Mouse (Mus musculus) mouse trophoblast stem cell (cell line): ENCODE data around the gene Sdc1.

Source experiments
- in situ Hi-C, 2 experiments: fragments of 300-500 bp; cut with MseI, MboI; formaldehyde crosslinking; loops; 2 replicates in 1 of 2; 3 replicates in 1 of 2; pipeline ENCODE4 v1.15.1; 2025

Gene Sdc1

DNA sequence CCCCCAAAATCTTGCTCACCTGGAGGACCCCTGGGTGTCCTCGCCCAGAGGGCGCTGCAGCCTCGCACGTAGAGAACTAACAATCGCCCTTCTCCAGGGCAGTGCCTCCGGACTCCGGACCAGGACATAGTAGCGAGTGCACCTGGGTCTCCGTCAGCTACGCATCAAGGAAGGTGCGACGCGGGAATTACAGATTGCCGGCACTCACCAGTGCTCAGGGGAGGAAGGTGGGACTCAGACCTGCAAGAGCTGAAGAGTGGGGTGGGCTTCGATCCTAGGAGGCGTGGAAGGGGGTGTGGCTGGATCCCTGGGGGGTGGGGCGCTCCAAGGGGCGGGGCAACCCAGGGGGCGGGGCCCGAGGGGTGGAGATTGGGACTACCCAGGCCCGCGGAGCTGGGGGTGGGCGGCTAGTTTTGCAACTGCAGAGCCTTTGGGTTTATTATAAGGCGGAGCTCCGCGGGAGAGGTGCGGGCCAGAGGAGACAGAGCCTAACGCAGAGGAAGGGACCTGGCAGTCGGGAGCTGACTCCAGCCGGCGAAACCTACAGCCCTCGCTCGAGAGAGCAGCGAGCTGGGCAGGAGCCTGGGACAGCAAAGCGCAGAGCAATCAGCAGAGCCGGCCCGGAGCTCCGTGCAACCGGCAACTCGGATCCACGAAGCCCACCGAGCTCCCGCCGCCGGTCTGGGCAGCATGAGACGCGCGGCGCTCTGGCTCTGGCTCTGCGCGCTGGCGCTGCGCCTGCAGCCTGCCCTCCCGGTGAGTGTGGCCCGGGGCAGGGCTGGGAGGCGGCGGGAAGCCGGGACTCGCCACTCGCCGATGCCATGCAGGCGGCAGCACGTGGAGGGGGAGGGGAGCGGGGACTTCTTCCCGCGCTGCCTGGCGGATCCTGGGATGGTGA, at the start of gene Sdc1:
Sdc1 (plus strand) TSS at position 378 of the 898 bp plus-strand sequence.
- in situ Hi-C loops, result no loop called here

DNA sequence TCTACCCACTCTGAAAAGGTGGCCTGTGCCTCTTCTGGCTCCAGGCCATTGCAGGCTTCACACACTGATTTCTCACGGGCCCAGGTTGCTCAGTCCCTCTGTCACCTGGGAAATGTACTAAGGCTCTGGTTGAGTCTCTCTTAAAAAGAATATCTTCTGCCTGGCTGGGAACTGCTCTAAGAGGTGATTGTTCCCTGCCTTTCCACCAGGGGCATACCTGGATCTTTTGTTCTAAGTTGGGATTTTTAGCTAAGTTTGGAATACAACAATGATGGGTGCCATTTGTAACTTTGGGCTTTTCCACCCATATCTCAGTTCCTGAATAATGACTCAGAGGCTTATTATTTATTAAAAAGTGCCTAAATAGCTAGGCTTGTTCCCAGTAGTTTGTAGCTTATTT, 44.2 kb upstream of the Sdc1 start:
- in situ Hi-C loops, result no loop called here

DNA sequence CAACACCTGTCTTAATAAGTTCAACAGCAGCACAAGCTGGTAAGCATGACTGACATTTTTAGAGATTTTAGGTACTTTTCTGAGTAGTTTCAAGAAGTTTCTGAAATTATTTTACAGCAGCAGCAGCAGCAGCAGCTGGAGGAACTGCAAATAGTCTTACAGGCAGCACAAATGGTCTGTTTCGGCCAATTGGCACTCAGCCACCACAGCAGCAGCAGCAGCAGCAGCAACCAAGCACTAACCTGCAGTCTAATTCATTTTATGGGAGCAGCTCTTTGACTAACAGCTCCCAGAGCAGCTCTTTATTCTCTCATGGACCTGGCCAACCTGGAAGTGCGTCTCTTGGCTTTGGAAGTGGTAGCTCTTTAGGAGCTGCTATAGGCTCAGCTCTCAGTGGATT, 42.4 kb upstream of the Sdc1 start:
- in situ Hi-C loops, result no loop called here

DNA sequence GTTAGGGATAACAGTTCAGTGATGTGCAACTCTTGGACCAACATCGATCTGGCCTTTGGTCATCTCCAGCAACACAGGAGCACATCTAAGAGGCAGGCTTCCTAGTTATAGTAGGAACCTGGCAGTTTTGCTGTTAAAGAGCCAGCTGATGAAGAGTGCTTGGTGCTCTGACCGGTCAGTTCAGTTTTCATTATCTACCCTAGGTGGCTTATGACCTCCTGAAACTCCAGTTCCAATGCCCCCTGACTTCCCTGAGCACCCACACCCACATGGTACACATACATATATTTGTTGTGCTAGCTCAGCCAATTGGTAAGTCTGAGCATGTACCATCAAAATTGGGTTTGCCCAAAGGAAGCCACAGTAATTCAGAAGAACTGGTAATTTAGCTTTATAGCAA, 17.5 kb upstream of the Sdc1 start:
- in situ Hi-C loops, result no loop called here

DNA sequence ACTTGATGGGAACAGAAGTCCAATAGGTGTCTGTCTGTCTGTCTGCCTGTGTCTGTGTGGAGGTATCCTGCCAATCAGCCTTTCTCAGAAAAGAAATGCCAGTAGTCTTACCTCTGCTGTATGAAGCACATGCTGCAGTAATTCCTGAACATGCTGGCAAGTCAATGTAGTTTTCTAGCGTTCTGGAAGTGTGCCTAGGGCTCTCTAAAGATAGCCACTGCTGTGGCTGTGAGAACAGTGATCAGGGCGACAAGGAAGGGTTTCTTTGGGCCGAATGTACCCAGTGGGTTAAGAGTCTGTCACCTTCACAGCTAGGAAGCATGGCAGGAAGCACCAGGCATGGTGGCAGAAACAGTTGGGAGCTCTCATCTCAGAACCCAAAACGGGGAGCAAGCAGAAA, 17.0 kb upstream of the Sdc1 start:
- in situ Hi-C loops, result no loop called here

DNA sequence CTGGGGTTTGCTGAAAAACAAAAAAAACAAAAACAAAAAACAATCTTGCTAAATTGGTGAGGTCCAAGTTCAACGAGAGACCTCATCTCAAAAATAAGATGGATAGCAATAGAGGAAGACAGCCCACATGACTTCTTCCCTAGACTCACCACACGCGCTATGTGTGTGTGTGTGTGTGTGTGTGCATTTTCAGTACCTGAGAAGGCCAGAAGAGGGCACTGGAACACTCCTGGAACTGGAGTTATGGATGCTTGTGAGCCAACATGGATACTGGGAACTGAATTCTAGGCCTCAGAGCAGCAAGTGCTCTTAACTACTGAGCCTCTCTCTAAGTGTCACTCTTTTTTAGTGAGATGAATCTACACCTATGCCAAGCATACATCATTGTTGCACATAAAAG, 13.1 kb upstream of the Sdc1 start:
- in situ Hi-C loops, result no loop called here

DNA sequence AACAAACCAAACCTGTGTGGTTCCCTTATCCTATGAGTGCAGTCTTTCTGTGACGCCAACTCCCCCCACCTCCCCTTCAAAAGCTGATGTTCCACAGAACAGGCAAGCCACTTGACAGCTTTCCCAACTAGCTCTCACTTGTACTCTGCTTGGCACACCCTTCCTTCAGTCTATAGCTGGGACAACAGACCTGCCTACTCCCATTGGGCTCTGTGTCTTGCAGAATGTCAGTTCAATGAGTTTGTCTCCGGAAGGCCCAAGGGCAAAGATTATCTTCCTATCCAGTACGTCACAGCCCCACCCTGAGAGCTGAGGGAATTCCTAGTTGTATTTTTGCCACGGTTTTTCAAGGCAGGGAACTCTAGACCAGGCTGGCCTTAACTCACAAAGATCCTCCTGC, 12.0 kb upstream of the Sdc1 start:
- in situ Hi-C loops, result no loop called here

DNA sequence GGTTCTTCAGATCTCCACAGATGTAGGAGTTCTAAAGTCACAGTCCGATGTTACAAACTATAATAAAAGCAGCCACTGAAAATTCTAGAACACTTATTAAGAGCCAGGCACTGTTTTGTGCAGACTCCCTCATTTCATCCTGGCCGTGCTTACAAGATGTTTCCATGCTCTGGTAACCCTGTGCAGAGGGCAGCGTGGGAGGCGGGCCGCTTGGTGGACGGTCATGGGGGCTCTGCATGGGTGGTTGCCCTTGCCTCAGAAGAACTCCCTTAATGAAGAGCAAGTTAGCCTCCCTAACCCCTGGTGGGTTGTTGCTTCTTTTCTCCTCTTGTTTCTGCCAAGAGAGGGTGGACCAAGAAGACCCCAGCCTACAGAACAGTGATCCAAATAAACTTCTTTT, 11.3 kb upstream of the Sdc1 start:
- in situ Hi-C loops, result loop anchor here in 1 of 2 experiments (10.0 kb wide), 2 partner anchors 125 to 245 kb away; no protein-coding TSS in a partner anchor

DNA sequence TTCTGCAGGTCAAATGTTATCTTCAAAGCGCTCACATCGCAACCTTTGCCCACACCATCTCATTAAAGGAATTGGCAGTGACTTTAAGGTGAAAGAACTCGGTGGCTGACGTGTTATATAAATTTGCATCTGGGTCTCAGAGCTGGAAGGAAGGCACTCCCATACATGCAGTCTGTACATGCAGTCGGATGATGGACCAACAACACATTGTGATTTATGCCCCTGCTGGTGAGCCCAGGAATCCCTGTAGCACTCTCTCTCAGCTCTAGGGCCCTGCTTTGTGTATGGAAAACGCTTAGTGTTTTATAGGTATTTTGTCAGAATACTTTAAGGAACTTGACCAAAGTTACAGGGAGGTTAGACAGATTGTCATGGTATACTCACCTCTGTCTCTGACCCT, 10.6 kb upstream of the Sdc1 start:
- in situ Hi-C loops, result loop anchor here in 1 of 2 experiments (10.0 kb wide), 2 partner anchors 124 to 244 kb away; no protein-coding TSS in a partner anchor

DNA sequence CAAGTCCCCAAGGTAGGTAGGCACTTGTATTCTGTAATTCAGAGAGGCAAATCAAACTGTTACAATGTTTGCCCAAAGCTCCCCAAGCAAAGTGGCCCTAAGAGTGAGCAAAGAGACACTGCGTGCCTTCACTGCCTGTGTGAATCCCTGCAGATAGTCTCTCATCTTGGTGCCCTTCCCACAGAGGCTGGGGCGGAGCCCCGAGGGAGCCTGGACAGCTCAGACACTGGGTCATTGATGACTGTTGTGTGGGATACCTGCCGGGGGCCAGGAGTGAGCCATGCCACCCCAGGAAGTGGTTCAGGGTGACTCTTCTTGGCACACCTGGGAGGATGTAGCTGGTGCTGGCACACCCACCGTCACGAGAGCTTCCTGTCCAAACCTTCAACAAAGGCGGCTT, 10.1 kb upstream of the Sdc1 start:
- in situ Hi-C loops, result loop anchor here in 1 of 2 experiments (10.0 kb wide), 2 partner anchors 124 to 244 kb away; no protein-coding TSS in a partner anchor

DNA sequence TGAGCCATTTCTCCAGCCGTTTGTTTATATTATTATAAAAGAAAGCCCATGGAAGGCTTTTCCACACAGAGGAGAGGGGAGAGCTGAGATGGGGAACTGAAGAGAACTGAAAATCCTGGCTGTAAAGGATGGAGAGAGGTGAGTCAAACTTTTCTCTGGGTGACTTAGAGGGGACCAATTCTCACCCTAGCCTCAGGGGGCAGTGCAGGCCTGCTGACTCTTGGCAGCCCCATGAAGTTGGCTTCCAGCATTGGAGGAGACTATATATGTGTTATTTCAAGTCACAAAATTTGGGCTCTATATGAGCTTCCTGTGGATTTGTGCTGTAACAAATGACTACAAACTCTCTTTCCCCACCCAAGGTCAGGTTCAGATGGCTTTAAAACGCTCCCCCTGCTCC, 8.5 kb upstream of the Sdc1 start:
- in situ Hi-C loops, result loop anchor here in 1 of 2 experiments (10.0 kb wide), 2 partner anchors 122 to 242 kb away; no protein-coding TSS in a partner anchor

DNA sequence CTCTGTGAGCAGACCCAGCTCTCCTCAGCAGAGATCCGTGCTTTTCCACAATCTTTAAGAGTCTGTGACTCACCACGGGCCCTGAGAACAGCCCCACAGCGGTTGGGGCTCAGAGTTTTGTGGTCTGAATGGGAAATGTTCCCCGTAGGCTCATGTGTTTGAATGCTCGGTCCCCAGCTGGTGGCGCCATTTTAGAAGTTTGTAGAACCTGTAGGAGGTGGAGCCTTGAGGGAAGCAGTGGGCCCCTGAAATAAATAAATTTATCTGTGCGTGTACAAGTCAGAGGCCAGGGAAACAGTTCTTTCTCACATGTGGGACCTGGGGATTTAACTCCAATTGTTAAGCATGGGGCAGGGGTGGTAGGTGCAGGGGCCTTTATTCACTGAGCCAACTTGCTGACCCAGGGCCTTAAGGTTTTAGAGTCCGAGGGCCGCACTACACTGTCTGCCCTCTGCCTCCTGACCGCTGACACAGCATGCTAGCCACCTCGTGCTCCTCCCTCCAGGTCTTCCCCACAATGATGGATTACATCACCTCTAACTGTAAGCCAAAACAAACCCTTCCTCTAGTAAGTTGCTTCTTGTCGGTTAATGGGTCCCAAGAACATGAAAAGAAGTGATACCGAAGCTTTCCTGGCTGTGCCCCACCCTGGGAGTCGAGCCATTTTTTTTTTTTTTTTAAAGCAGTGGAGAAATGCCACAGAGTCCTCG, 6.7 kb upstream of the Sdc1 start:
- in situ Hi-C loops, result loop anchor here in 1 of 2 experiments (10.0 kb wide), 2 partner anchors 120 to 240 kb away; no protein-coding TSS in a partner anchor

DNA sequence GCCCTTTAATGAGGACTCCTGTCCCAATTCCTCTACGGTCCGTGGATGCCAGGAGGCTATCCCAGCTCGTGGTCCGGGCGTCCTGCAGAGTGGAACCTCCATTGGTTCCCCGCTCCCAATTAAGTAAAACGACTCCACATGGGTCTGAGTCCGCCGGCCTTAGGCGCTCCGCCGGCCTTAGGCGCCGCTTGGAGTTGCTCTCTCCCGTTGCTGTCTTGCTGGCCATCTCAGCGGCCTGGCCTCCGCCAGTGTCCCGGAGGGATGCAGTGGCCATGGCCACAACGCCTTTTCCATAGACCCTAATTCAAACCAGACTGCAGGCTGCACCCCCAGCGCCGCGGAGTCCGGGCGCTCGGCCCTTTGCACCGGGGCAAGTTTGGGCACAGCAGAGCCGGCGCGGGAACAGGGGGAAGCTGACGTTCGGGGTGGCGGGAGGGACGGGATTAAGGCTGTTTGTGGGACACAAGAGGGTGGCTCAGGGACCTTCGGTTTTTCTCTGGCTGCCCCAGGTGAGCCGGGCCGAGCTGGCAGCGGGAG, 789 bp downstream of the Sdc1 start:
- in situ Hi-C loops, result no loop called here

DNA sequence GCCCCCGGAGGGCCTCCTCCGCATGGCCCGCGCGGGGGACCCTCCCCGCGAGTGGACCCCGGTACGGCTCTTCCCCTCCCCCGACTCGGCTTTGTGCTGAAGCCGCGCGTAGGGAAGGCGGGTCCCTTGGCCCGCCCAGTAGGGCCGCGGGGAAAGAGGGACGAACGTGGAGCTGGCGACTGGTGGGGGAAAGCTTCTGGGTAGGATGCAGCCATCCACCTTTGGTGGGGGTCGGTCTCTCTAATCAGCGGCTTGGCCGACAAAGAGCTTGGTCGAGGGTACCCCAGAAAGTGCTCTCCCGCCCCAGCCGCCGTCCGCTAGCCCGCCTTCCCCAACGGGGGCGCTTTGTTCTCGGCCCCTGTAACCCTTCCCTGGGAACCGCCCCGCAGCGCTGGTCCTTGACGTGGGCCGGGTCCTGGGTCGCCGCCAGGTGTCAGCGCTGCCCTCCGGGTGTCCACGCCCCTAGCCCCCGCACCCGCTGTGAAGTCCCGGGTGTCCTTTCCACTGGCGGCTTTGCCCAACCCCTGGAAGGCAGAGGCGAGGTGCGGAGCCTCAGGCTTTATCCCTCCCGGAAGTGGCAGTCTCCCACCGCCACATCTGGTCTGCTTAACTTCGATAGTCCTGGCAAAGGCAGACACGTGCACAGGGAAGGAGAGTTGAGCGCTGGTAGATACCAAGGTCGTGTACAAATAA, 1.5 kb downstream of the Sdc1 start:
- in situ Hi-C loops, result no loop called here

DNA sequence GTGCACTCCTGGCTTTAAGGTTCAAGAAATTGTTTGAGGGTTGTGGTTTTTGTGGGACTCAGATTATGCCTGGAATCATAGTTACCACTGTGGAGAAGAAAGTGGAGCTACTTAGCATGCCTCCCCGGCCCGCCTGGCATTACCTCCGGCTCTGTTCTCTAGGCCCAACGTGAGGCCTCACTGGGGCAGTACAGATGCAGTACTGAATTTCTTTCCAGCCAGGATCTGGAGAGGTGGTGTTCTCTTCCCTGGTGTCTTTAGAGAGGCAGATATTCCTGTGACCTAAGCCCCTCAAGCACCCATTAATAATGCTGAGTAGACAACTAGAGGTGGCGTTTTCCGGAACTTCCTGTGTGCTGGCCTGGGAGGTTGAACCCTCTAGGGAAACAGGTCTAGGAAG, 2.2 kb downstream of the Sdc1 start:
- in situ Hi-C loops, result no loop called here

DNA sequence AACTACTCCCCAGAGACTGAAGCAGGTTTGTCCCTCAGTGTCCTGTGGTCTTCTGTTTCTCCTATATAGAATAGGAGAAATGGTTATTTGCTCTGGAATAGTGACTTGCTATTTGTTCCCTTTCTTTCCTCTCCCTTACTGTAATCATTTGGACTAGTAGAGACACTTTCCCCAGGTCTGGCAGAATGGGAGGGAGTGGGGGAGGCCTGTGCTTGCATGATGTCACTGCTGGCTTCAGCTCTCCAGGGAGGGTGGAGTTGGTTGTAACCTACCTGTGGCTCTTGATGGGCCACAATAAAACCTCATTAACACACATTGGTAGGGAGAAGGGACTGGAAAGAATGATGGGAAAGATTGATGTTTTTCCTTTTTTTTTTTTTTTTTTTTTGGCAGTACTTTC, 3.1 kb downstream of the Sdc1 start:
- in situ Hi-C loops, result no loop called here

DNA sequence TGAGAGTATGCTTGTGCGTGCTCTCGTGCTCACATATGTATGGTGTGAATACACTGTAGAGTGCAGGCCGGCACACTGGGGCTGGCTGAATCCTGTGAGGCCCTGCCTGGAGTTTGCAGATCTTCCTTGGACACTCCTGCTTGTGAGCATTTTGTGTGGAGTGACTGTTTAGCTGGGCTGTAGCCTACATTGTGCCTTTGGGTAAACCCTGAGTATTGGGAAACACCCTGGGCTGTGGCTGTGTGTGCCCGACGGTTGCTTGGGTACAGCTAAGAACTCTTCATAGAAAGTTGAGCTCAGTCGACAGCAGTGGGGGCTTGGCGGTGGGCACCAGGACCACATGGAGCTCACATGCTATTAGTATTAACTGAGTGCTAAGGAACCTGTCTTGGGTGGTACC, 5.1 kb downstream of the Sdc1 start:
- in situ Hi-C loops, result no loop called here

DNA sequence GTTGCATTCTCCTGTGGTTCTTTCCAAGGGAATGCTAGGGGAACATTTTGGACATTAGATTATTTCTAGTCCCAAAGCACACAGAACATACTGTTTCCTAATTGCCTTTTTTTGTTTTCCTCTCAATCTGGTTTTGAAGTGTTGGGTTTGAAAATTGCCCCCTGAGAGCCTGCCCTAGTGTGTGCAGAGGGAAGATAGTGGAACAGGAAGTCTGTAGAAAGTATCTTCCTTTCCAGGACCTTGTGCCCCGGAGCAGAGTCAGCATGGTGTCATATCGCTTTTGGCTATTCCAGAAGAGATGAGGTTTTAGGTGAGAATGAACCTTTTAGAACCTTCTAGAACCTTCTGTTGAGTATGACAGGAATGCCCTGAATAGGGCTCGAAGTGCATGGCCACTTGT, 5.6 kb downstream of the Sdc1 start:
- in situ Hi-C loops, result no loop called here

DNA sequence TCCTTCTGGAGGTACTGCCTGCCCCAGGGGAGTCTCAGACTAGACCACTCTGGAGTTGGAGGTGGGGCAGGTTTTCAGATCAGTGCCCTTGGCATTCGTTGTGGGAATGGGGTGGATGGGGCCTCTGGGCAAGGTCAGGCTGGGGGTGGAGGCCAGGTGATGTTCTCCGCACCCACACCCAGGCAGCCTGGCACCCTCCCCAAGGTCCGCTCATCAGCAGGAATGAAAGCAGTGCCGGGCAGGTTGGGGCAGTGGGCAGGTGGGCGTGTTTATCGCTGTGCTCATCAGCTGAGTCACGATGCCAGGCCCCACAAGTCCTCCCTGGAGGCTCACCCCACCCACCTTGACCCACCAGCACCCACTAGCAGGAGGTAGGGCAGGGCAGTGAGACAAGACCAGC, 7.0 kb downstream of the Sdc1 start:
- in situ Hi-C loops, result no loop called here

DNA sequence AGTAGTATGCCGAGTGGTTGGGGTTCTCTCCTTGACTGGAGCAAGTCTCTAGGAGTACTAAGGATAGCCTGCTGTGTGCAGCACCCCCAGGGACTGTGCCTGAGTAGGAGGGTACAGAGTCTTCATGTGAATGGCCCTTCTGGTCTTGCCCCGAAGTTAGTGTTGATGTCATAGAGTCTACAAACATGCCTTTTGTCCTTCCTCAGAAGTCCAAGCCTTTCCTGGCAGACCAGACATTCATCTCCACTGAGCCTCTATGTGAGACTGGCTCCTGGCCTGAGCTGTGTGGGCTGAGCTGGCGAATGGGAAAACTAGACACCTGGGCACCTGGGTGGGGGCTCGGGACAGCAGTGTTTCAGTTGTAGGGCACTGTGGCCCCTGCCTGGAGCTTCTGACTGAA, 8.7 kb downstream of the Sdc1 start:
- in situ Hi-C loops, result no loop called here

DNA sequence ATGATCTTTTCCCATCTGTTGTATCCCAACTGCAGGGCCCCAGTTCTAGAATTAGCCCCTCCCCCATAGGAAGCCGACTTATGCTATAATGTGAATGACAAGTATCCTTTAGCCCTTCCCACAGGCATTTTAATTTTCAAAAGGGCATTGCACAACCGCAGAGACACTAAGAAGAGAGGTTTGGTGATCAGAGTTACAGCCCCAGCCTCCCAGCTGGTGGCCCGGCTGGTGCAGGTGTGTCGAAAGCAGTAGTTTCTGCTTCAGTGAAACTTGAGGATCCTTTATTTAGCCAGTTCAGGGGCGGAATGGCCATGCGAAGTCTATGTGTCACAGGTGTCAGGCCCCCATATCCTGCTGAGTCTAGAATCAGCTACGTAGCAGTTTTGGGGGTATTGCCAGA, 10.0 kb downstream of the Sdc1 start:
- in situ Hi-C loops, result no loop called here
